Mouse (Mus musculus) kidney, postnatal 14 days (tissue): ENCODE data around the gene Herc4.

Experiments
- DNase-seq: peaks from one replicate; pipeline ENCODE4 v3.0.0; 2022; ENCODE audit warnings: mixed read lengths

The Herc4 gene

DNA sequence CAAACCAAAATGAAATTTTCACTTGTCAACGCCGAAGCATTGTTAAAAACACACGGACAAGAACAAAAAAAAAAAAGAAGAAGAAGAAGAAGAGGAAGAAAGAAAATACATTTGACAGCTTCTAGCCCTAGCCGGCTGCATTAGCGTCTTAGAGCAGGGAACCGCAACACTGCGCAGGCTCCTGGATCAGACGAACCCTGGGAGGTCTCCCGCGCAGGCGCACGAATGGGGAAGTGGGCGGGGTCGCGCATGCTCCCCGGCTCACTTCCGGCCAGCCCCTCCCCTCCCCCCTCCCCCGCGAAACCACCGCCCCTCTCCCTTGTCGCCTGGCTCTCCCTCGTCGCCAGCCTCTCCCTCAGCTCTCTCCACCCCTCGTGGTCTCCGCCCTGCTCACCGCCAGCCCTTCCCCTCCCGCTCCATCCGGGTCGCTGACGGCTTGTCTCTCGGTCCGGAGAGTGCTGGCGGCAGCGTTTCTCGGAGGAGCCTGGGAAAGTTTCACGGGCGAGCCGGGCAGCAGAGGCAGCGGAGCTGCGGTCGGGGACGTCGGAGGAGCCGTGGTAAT, at the start of gene Herc4:
Gene Herc4 (plus strand): TSS at position 318 of the 562 bp plus-strand sequence.
- DNase-seq = peak; percentile 97

DNA sequence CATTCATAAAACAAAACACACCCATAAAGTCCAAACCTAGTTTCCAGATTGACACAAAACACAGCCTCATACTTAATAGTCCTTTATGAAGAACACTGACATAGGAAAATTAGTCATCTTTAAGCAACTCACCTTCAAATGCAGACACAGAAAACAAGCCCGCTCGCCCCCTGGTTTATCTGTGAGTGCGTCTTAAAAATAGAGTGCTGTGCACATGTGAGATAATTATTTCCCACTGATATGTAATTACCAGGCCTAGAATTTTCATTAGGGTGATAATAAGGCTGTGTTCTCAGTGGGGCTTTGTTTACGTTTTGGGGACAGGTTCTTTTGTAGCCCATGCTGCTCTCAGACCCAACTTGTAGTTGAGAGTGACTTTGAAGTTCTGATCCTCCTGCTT, 44.6 kb upstream of the Herc4 start:
- DNase-seq = no peak

DNA sequence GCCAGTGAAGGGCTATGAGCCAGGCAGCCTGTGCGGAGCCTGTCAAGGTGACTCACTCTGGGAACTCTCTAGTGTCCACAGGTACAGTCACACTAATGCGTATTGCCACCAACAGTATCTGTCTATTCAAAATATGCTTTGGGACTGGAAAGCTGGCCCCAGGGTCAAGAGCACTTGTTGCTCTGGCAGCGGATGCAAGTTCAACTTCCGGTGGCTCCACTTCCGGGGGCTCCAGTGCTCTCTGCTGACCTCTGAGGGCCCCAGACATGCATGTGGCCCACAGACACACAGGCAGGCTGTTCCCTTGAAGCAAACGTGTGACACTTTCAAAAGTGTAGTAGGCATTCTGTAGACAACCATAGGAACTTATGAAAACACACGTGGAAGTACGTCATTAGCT, 42.1 kb upstream of the Herc4 start:
- DNase-seq = no peak

DNA sequence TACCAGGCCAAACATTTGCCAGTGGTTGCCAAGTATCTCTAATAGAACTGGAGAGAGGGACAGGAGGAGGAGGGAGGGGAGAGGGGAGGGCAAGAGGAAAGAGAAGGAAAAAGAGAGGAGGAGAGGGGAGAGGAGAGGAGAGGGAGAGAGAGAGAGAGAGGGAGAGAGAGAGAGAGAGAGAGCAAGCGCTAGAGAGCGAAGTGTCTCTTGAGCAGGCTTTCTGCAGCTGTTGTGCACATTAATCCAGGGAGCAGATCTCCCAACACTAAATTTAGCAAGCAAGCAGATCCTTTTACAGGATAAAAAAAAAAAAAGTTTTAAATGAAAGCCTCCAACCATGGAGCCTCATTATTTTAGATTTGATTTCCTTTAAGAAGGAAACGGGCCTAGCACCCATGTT, 40.6 kb upstream of the Herc4 start:
- DNase-seq = no peak

DNA sequence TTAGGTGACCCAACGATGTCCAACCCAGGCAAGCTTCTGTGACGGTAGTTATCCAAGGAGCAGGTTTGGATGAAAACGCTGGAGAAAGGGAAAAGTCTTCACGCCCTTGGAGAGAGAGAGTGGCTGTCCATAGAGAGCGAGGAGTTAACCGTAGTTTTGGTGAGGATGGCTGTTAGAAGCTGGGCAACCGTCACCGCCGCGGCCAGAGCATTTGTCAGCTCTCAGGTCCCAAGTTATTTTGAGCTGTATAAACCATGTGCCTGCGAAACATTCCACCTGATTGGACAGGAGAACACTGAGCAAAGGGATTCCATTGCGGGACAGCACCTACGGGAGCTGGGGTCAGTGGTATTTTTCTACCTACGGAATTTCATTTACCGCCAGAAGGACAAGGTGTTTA, 39.9 kb upstream of the Herc4 start, which contains the start of gene Mypn:
Gene Mypn (minus strand): TSS at position 225 of the 400 bp plus-strand sequence.
- no peak for DNase-seq

DNA sequence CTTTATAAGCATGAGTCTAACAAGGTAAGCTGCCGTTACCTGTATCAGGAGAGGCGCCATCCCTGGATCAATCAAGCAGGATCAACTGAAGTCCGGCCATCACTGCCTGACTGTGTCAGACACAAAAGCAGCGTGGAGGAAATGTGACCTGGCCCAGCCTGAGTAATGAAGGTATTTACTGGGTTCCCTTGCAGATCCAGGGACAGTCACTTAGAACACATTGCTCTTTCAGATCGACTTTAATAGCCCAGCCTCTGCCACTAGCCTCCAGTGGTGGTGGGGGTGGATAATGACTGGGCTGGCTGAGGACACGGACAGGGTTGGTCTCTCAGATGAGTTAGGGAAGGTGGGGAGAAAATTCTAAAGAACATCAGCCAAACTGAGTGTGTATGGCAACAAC, 34.7 kb upstream of the Herc4 start:
- DNase-seq = no peak

DNA sequence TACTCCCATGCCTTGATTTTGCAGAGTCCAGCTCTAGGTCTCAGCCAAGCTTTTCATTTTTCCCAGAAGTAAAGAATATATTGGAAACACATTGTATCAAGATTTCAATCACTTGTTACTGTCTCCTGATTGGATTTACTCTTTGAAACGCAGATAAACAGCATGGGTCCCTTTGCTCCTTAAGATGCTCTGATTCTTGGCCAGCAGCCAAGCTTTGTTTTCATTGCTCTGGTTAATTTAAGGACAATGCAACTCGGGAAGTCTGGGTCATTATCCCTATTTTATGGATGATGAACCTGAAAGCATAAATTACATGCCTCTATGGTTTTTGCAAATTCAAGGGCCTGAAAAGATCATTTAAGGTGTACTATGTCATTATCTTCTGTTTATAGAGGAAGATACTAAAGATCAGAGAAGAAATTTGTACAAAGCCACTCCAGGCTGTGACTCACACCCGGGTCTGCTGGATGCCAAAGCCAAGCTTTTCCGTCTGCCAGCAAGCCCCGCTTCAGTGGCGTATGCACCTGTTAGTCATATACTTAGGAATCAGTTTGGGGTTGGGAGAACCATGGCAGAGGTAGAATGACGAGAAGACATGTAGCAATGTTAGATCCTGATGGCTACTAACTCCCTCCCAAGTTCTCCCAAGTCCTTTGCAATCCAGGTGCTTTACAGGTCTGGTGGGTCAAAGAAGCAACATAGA, 22.4 kb upstream of the Herc4 start:
- DNase-seq = peak; percentile 17

DNA sequence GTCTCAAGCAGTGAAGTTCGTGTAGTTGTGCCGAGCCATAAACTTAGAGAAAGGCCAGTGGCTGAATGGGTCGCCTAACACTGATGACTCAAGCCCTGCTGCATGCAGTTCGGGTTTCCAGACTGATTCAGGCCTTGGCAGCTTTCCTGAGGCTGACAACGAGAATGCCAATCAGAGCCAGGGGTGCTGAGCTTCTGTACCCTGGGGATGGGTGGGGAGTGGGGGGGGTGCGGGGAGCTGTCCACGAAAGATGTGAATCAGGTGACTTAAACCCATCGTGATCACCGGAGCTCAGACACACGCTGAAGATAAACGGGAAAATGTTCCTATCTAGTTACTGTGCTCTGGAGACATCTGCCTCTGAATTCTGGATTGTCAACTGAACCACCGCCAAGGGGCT, 19.3 kb upstream of the Herc4 start:
- no peak for DNase-seq

DNA sequence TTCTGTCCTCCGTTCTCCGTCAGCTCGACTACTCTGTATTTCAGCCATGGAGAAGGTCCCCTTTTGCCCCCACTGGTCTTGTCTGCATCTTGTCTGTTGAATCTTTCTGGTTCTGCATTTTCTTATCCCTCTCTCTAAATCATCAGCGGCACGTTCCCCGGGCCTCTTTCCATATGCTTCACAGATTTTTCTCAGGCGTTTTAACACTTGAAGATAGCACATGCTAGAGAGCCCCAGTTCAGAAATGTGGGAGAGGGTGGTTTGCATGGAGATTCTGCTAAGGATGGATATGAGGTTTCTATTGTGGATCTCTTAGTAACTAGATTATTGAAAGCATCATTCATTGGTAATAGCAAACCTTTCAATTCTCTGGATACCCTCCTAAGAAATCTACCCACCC, 13.3 kb upstream of the Herc4 start:
- DNase-seq = no peak

DNA sequence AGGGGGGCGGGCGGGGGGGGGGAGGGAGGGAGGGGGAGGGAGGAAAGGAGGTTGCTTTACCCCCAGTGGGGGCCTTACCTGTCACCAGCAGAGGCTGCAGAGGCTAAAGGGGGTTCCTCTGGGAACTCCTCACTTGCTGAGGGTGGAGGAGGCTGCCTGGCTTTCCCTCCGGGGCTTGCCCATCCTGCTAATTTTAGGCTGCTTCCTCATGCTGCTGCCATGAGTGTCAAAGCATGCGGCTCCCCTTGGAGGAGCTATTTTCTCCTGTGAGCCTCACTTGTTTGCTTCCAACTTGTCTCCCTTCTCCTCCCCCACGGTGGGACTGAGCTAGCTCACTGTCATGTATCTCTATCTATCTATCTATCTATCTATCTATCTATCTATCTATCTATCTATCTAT, 12.8 kb upstream of the Herc4 start:
- DNase-seq = no peak

DNA sequence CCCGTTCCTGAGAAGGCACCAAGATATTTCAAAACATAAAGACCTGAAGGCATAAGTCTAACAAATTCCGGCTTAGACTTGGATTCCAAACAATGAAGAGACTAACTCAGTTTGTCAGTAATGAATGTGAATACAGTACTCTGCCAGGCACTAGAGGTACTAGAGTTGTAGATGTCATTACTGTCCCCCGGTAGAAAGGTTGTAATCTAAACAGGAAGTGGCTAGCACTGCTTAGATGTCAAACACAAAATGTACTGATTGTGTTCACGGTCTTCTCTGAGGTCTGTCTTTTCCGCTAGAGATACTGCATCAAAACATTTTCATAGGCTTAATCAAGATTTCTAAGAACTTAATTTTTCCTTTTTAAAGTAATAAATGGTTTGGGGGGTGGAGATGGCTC, 12.0 kb upstream of the Herc4 start:
- no peak for DNase-seq

DNA sequence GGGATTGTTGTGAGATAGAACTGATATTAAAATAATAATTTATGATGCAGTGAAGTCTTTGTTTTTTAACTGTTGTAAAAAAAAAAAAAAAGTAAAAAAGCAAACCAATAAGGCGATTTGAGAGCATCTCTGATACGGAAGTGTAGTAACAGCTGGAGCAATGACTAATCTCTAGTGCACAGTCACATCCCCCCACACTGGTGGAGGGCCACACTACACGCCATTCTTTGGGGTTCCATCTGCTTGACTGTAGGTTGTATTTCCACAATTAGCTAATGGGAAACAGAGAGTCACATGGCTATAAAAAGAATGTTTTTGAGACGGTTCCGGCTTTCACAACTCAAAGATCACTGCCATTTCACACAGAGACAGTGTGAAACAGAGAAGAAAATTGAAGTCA, 9.5 kb upstream of the Herc4 start:
- DNase-seq = no peak

DNA sequence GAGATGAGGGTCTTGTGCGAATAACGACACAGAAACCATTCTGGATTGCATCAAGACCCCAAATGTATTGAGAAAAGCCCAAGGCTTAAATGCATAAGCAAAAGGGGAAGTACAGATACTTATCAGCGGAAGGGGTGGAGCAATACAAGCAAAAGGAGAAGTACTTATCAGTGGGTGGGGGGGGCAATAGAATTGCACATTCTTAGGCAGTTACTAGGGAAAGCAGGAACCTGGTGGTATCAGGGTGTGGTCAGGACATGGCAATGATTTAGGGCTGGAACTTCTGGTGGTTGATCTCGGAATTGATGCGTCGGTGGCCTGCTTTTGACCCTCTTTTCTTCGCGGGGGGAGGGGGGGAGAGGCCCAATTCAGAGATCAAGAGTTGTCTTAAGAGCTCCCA, 7.7 kb upstream of the Herc4 start:
- DNase-seq = no peak

DNA sequence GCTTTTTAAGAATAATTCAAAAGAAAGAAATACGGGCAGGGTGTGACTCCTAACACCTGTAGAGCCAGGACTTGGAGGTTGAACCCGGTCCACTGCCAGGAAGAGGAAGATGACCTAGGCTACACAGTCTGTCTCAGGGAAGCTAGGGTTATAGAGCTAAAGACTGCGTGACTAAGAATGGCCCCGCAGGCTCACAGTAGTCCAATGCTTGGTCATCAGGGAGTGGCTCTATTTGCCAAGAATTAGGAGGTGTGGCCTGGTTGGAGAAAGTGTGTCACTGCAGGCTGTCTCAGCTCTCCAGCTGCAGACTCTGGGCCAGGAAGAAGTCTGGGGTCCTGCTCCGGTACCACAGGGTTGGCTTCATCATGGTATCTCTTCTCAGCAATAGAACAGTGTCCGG, 6.9 kb upstream of the Herc4 start:
- no peak for DNase-seq

DNA sequence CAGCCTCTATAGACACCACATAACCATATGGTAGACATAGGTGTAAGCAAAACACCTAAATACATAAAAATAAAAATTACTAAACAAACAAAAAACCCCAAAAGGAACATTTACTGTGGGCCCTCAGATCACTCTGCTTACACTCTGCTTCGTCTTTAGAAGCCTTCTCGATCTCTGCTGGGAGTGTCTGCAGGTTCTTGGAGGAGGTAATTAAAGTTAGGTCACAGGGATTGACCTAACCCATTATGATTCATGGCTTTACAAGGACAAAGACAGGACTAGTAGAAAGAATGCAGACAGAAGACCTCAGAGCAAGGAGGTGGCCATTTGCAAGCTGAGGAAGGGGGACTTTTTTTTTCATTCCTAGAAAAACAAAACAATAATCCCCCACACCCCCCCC, 6.4 kb upstream of the Herc4 start:
- no peak for DNase-seq

DNA sequence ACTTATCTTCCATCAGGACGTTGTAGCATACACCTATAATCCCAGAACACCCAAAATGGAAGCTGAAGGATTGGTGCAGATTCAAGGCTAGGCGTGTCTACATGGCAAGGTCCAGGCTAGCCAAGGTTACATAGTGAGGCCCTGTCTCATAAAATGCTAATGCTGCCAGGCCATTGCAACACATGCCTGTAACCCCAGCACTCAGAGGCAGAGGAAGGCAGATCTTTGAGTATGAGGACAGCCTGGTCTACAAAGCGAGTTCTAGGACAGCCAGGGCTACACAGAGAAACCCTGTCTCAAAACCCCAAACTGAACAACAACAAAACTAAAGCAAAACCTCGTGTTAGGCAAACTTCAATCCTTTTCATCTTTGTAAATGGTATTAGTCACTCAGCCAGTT, 5.5 kb upstream of the Herc4 start:
- no peak for DNase-seq

DNA sequence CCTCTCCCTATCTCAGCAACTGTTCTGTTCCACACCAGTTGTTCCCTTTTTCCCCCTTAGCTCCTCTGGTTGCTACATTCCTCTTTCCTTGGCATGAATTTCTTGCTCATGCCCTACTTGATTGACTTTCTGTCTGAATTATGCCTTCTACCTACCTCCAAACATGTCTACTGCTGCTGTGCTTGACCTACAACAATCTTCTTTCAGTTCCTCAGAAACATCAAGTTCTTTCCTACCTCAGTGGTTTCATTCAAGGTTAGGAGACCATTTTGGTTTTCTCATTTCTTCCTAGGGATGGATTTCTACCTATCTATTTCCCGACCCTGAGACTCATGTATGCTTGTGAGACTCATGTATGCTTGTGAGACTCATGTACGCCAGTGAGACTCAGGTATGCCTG, 3.8 kb upstream of the Herc4 start:
- no peak for DNase-seq

DNA sequence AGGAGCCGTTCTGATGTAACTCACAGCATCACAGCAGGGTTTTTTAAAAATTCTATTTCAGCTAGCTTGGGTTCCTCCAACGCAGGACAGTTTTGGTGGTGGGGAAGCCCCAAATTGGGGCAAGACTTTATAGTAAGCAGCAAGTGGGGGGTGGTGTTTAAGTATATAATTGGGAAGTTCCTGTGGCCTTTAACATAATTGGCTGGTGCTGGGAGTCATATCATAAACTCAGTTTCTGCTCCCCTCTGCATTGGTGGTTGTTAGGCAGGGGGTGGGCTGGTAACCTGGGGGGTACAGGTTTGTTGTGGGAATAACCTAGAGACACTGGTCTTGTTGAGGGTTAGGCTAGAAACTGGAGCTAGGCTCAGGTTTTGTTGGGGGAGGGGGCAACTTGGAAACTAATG, 2.7 kb upstream of the Herc4 start:
- no peak for DNase-seq

DNA sequence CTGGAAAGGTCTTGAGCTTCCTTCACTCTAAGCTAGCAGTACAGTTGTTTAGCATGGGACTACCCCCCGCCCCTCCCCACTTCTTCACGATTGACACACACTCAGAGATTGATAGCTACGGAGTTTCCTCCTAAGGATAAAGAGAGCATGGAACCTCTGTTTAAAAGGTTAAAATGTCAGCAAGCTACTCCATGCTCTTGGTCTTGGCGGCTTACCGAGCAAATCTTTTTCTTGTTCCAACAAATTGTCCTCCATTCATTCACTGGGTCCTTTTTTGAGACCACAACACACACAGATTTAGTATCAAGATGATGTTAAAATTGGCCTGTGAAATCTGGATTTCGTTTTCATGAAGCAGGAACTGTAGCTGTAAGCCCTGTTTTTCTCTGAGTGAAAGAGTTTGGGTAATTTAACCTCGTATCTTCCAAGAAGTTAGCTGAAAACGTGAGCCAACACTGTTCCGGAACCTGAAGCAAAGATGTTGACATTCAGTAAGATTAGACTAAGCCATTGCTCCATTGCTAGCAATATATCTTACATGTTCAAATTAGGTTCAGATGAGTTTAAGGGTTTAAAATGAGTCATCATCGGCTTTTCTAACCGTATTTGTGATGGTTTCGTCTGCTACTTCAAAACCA, 693 bp upstream of the Herc4 start:
- no peak for DNase-seq

DNA sequence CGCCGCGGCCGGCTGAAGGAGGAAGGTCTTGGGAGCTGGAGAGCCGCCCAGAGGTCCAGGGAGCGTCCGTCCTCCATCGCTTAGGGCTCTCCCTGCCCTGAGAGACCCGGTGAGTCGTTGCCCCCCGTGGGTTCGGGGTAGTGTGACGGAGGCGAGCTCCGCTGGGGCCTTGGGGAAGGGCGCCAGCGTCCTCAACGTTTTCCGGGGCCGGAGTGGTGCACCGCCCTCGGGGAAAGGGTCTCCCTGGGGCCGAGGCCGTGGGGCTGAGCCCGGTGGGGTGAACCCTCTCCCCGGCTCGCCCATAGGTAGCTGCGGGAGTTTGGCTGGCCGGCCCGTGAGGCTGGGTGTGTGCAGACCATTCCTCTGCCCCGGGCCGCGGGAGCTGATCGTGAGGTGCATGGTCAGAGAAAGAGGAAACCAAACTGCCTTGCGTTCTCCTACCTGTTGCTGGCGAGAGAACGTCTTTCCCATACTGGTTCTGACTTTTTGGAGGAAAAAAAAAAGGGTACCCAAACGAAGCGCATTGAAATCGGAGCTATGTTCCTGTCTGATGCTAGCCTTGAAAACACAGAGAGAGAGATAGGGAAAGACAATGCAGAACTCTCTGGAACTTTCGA, 553 bp downstream of the Herc4 start:
- no peak for DNase-seq

DNA sequence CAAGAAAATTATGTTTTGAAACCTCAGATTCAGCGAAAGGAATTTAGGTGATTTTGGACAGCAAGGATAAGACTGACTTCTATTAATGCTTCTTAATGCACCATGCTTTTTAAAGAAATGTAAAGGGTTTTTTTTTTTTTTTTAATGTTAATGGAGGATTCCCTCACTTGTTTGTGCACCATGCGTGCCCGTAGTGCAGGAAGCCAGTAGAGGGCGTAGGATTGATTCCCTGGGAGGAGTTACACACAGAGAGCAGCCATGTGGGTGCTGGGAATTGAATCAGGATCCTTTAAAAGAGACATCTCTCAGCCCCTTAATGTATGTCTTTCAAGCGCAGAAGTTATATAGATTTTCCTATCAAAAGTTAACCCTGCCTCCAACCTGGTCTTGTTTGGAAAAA, 1.1 kb downstream of the Herc4 start:
- peak; percentile 25 for DNase-seq

DNA sequence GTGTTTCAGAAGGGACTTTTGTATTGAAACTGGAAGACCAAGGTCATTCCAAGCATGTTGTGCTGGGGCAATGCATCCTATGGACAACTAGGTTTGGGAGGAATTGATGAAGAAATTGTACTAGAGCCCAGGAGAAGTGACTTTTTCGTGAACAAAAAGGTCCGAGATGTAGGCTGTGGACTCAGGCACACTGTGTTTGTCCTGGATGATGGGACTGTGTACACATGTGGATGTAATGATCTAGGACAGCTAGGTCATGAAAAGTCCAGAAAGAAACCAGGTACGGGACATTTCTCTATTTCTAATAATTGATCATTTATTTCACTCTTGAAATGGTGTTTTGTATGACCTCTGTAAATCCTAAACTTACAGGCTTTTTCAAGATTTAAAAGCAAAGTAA, 2.2 kb downstream of the Herc4 start:
- no peak for DNase-seq

DNA sequence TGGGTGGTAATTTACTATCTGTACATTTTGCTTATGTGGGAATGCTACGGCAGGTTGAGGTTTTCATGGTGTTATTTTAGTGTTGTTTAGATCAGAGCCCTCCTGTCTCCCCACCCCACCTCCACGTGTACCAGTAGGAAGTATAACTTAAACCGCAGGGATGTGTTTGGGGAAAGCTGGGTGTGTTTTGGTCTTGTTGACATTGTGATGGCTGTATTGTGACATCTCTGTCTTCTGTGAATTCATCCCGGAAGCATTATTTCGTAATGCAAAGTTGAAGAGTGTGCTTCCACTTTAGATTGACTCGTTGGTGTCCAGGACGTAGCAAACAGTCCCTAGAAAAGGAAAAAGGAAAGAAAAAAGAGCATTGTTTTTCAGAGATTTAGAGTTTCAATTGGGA, 3.8 kb downstream of the Herc4 start:
- no peak for DNase-seq

DNA sequence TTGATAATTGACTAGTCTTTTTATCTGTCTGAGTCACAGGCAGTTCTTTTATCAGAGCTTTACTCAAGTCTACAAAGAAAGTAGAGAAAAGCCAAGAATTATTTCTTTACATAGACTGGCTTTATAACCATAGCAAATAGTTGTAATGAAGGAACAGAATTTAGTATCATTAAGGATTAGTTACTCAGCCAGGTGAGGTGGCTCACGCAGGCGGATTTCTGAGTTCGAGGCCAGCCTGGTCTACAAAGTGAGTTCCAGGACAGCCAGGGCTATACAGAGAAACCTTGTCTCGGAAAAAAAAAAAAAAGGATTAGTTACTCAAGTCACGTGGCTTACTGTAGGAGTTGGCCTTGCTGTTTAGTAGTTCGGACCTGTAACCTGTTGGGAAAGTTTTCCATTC, 4.8 kb downstream of the Herc4 start:
- no peak for DNase-seq
